Mouse (Mus musculus) embryonic fibroblast, embryonic 13.5 days (primary cell): Measurements from ENCODE around the gene Chac1.

Source experiments
- CTCF ChIP-seq: IDR thresholded peaks from 2 replicates; pipeline ENCODE4 v1.5.1; 2011; ENCODE audit warnings: mild to moderate bottlenecking, control low read depth, low read length, moderate library complexity, borderline replicate concordance; ENCODE audit not compliant: insufficient read depth
- POLR2A ChIP-seq: IDR thresholded peaks from 2 replicates; pipeline ENCODE4 v1.6.1; 2011; ENCODE audit warnings: low read depth, mild to moderate bottlenecking, control low read depth, low read length, moderate library complexity

GRCm38 (mm10) chr2:119353707-119354106 is 2.7 kb downstream of the Chac1 start:
- TF ChIP-seq CTCF = no peak
- TF ChIP-seq POLR2A = no peak
